Mouse (Mus musculus) embryonic facial prominence, embryonic 14.5 days (tissue): Measurements from ENCODE around the gene Lifr. TPM values are rescaled to one million over a fixed set of nuclear protein-coding genes. Genes with fewer than 3 reads are reported as not detected.

Experiments
- ATAC-seq: fragments of 200-750 bp; cut with Nextera tagmentation; 2 replicates; pipeline ENCODE4 v1.8.0; 2017; ENCODE audit warnings: low read depth, moderate number of reproducible peaks, moderate TSS enrichment
- DNase-seq: peaks from one replicate; pipeline ENCODE4 v3.0.0-alpha.2; 2015; ENCODE audit warnings: low spot score
- H3K27ac ChIP-seq: fragments of 300-500 bp; sonication (generic); replicated peaks from 2 replicates; pipeline ENCODE4 v1.5.1; 2014; ENCODE audit warnings: low read depth, mild to moderate bottlenecking, low read length, moderate library complexity
- H3K27me3 ChIP-seq: fragments of 300-500 bp; sonication (generic); replicated peaks from 2 replicates; pipeline ENCODE4 v1.6.1; 2014; ENCODE audit warnings: low read length; ENCODE audit not compliant: control insufficient read depth, insufficient read depth
- H3K36me3 ChIP-seq: fragments of 300-500 bp; sonication (generic); 2 replicates; pipeline ENCODE4 v1.6.1; 2014; ENCODE audit warnings: low read length, mixed read lengths; ENCODE audit not compliant: control insufficient read depth, insufficient read depth
- H3K4me1 ChIP-seq: fragments of 300-500 bp; sonication (generic); 2 replicates; pipeline ENCODE4 v1.6.1; 2014; ENCODE audit warnings: antibody characterized with exemption, low read length; ENCODE audit not compliant: control insufficient read depth, insufficient read depth
- H3K4me2 ChIP-seq: fragments of 300-500 bp; sonication (generic); 2 replicates; pipeline ENCODE4 v1.6.1; 2014; ENCODE audit warnings: low read depth, mild to moderate bottlenecking, low read length, moderate library complexity, mixed read lengths
- H3K4me3 ChIP-seq: fragments of 300-500 bp; sonication (generic); 2 replicates; pipeline ENCODE4 v1.5.1; 2014; ENCODE audit warnings: low read depth, mild to moderate bottlenecking, low read length
- H3K9ac ChIP-seq: fragments of 300-500 bp; sonication (generic); 2 replicates; pipeline ENCODE4 v1.6.1; 2014; ENCODE audit warnings: low read depth, mild to moderate bottlenecking, low read length, moderate library complexity, mixed read lengths
- H3K9me3 ChIP-seq: fragments of 300-500 bp; sonication (generic); 2 replicates; pipeline ENCODE4 v1.6.1; 2016; ENCODE audit warnings: low read length; ENCODE audit not compliant: control insufficient read depth
- WGBS: fragments of 180-500 bp; shearing (Covaris S2); extraction: QIAGEN DNeasy Blood & Tissue Kit; methylation state at CpG from one replicate; pipeline ENCODE4 v1.1.7; 2014; 5-methylcytosine and 5-hydroxymethylcytosine counted together
- polyA plus RNA-seq: library from polyadenylated mRNA; unstranded; fragments of >200 nt; fragmentation: Nextera tagmentation; extraction: Ambion mirVana; gene quantifications from 2 replicates; pipeline ENCODE4 v1.2.1, GENCODE M21; 2014

The Lifr gene
- polyA plus RNA-seq, 1 experiment from 2014 or later = 39.2 TPM

- Histone ChIP-seq H3K4me2 (no peak overlapping the region), H3K9me3 (no peaks in the 10 kb centered on the region), H3K4me1 (no peaks in the 10 kb centered on the region), H3K27me3 (no peaks in the 10 kb centered on the region), H3K27ac (no peak overlapping the region), H3K36me3 (peaks cover 60% of the 10 kb centered on the region), H3K9ac (no peak overlapping the region), H3K4me3 (no peak overlapping the region)
- whole genome bisulfite sequencing = 83% methylated on average over 9 of the region's 9 CpGs
- no peak for ATAC-seq
- no peak for DNase-seq
Observed at GRCm38 (mm10) chr15:7166735-7167134, 76.3 kb downstream of the Lifr start.

DNA sequence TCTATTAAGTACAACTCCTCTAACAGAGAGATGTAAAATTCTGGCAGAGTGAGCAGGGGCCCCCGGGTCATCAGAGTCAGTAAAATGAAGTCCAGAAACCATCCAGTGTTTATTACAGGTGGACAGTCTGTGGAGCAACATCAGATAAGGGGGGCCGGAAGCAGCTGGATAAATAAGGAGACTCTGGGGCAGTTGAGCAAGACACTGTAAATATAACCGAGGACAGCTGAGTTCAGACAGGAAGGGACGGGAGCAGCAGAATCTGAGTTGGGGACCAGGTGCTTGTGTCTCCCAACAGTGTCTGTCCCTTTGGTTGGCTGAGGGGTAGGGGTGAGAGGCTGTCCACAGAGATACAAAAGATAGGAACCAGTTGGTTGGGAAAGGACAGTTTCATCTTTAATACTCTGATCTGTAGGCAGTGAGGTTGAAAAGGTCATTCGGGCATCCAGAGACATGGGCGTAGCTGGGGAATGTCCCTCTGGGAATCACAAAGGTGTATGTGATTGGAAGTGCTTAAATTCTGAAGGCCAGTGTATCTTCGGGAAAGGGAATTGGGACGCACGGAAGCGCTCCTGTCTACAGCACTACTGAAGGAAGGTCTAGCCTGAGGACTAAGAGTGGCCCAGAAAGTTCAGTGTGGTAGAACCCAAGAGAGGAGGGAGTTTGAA lies 77.0 kb downstream of the Lifr start:
- Histone ChIP-seq H3K36me3 (peaks cover 56% of the 10 kb centered on the region), H3K9me3 (no peaks in the 10 kb centered on the region), H3K4me3 (no peak overlapping the region), H3K9ac (no peak overlapping the region), H3K4me2 (no peak overlapping the region), H3K27ac (no peak overlapping the region), H3K27me3 (no peaks in the 10 kb centered on the region), H3K4me1 (no peaks in the 10 kb centered on the region)
- no peak for DNase-seq
- ATAC-seq = no peak
- WGBS = 82% methylated on average over 10 of the region's 10 CpGs

DNA sequence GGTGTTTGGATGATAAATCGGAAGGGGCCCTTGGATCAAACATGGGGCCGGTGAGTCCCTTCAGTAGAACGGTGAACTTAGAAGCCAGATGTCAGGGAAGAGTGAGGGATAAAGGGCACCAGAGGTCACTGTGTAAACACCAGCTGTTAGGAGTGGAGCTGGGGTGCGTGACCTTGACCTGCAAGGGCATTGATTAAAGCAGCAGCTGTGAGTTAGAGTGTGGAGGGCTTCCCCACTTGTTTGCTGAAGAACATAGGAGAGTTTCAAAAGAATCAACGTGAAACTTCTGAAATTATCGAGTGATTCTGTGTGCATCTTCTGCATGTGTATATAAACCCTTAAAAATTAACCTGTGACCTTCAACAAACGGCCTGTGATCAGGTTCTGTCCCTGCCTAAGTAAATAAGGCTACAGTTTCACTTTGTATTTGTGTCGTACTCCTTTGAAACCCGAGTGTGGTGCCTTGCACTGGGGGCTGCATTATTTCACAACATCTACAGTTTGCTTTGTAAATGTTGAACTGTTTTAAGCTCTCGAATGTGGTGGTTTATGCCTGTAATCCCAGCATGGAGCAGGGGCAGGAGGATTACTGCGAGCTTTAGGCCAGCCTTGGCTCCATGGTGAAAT lies 77.6 kb downstream of the Lifr start:
- DNase-seq (no peak), ATAC-seq (no peak)
- H3K4me2 ChIP-seq = no peak overlapping the region
- WGBS = 42% methylated on average over 11 of the region's 11 CpGs
- no peak overlapping the region for H3K27ac ChIP-seq
- no peaks in the 10 kb centered on the region for H3K4me1 ChIP-seq
- H3K9me3 ChIP-seq = no peaks in the 10 kb centered on the region
- H3K36me3 ChIP-seq = peaks cover 54% of the 10 kb centered on the region
- H3K4me3 ChIP-seq = no peak overlapping the region
- H3K27me3 ChIP-seq = no peaks in the 10 kb centered on the region
- no peak overlapping the region for H3K9ac ChIP-seq

- WGBS = 61% methylated on average over 2 of the region's 2 CpGs
- peaks cover 48% of the 10 kb centered on the region for H3K36me3 ChIP-seq
- ATAC-seq (no peak), DNase-seq (peak; percentile 36)
- no peaks in the 10 kb centered on the region for H3K9me3 ChIP-seq
- no peak overlapping the region for H3K27ac ChIP-seq
- no peak overlapping the region for H3K4me2 ChIP-seq
- H3K4me1 ChIP-seq = no peaks in the 10 kb centered on the region
- H3K9ac ChIP-seq = no peak overlapping the region
- H3K4me3 ChIP-seq = no peak overlapping the region
- H3K27me3 ChIP-seq = no peaks in the 10 kb centered on the region
Observed at GRCm38 (mm10) chr15:7172875-7173274, 82.5 kb downstream of the Lifr start.

DNA sequence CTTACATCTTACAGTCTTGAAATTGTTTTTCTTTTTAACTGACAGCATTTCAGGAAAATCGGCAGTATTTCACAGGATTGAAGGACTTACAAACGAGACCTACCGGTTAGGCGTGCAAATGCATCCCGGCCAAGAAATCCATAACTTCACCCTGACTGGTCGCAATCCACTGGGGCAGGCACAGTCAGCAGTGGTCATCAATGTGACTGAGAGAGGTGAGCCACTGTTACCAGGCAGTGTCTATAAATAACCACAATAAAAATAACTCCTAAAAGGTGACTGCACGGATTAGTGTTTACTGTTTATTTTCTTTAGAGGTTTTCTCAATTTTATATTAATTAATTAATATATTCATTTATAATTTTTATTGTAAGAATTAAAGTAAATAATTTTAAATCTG lies 82.9 kb downstream of the Lifr start:
- Histone ChIP-seq H3K9me3 (no peaks in the 10 kb centered on the region), H3K36me3 (peaks cover 48% of the 10 kb centered on the region), H3K4me2 (no peak overlapping the region), H3K27me3 (no peaks in the 10 kb centered on the region), H3K4me1 (no peaks in the 10 kb centered on the region), H3K27ac (no peak overlapping the region), H3K9ac (no peak overlapping the region), H3K4me3 (no peak overlapping the region)
- WGBS = 78% methylated on average over 7 of the region's 7 CpGs
- no peak for DNase-seq
- ATAC-seq = no peak

GRCm38 (mm10) chr15:7173776-7174175 lies 83.4 kb downstream of the Lifr start:
- no peaks in the 10 kb centered on the region for H3K9me3 ChIP-seq
- peaks cover 46% of the 10 kb centered on the region for H3K36me3 ChIP-seq
- ATAC-seq = no peak
- no peaks in the 10 kb centered on the region for H3K4me1 ChIP-seq
- no peak overlapping the region for H3K4me2 ChIP-seq
- H3K27ac ChIP-seq = no peak overlapping the region
- 85% methylated on average over 8 of the region's 8 CpGs for WGBS
- no peak for DNase-seq
- H3K9ac ChIP-seq = no peak overlapping the region
- no peaks in the 10 kb centered on the region for H3K27me3 ChIP-seq
- H3K4me3 ChIP-seq = no peak overlapping the region

DNA sequence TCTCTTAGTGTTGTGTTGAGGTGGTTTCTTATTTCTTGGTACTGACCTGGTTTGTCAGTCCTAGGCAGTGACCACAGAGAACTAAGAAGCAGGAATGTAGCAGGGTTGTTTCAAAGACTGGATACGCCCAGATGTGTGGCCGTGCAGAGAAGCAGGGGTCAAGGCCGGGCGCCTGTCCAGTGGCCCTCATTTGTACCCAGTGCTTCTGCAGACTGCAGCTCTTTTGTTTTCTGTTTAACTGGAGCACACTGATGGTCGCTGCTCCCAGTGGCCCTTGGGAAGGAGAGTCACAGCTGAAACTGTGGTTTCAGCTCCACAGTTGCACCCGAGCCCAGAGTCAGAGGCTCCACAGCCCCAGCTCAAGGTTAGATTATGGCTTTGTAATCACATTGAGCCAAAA lies 90.2 kb downstream of the Lifr start:
- no peaks in the 10 kb centered on the region for H3K9me3 ChIP-seq
- H3K4me1 ChIP-seq = no peaks in the 10 kb centered on the region
- peaks cover 60% of the 10 kb centered on the region for H3K36me3 ChIP-seq
- no peak for ATAC-seq
- H3K27me3 ChIP-seq = no peaks in the 10 kb centered on the region
- WGBS = 57% methylated on average over 6 of the region's 6 CpGs
- no peak overlapping the region for H3K27ac ChIP-seq
- no peak overlapping the region for H3K9ac ChIP-seq
- H3K4me2 ChIP-seq = no peak overlapping the region
- no peak overlapping the region for H3K4me3 ChIP-seq
- DNase-seq = no peak

DNA sequence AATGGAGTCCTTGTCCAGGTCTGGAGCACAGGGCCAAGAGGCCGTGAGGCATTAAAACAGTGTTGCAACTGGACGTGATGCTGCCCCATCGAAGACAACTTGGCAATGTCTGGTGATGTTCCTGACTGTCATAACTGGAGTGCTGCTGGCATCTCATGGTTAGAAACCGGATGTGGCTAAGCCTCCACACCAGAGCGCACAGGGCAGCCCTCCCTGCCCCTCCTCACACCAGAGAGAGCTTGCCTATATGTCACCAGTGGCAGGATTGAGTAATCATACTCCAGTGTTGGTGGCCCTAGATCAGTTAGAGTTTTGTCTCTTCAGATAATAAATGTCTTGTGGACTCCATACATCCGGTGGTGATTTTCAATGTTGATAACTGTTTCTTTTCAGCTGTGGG lies 97.3 kb downstream of the Lifr start:
- WGBS = 90% methylated on average over 6 of the region's 6 CpGs
- Histone ChIP-seq H3K4me2 (no peak overlapping the region), H3K4me3 (no peak overlapping the region), H3K4me1 (no peaks in the 10 kb centered on the region), H3K9ac (no peak overlapping the region), H3K27ac (no peak overlapping the region), H3K9me3 (no peaks in the 10 kb centered on the region), H3K27me3 (no peaks in the 10 kb centered on the region), H3K36me3 (peaks cover 69% of the 10 kb centered on the region)
- DNase-seq = no peak
- no peak for ATAC-seq
